Mouse (Mus musculus) bone marrow, adult 2 months (tissue): ENCODE data around the gene Zfp954.
"Not testable (repeated sequence)": the region's sequence is repeated elsewhere in the genome, so short reads cannot be mapped to it uniquely, and the experiment has no call there.

ENCODE experiments used
- CTCF ChIP-seq: fragments of 200-500 bp; IDR thresholded peaks from 2 replicates; pipeline ENCODE4 v1.5.1; 2011; ENCODE audit warnings: low read length, control low read depth; ENCODE audit not compliant: control insufficient read depth, insufficient read depth
- POLR2A ChIP-seq: fragments of 200-500 bp; IDR thresholded peaks from 2 replicates; pipeline ENCODE4 v1.6.1; 2011; ENCODE audit warnings: low read depth, mild to moderate bottlenecking, control low read depth, low read length, borderline replicate concordance; ENCODE audit not compliant: control insufficient read depth

GRCm38 (mm10) chr7:7130491-7131124 is 9.3 kb upstream of the Zfp954 start:
- not testable (repeated sequence) for TF ChIP-seq CTCF, POLR2A
